Mouse (Mus musculus): ENCODE results near the gene Mia3.
"Not testable (repeated sequence)": the region's sequence is repeated elsewhere in the genome, so short reads cannot be mapped to it uniquely, and the experiment has no call there.

The Mia3 gene

DNA sequence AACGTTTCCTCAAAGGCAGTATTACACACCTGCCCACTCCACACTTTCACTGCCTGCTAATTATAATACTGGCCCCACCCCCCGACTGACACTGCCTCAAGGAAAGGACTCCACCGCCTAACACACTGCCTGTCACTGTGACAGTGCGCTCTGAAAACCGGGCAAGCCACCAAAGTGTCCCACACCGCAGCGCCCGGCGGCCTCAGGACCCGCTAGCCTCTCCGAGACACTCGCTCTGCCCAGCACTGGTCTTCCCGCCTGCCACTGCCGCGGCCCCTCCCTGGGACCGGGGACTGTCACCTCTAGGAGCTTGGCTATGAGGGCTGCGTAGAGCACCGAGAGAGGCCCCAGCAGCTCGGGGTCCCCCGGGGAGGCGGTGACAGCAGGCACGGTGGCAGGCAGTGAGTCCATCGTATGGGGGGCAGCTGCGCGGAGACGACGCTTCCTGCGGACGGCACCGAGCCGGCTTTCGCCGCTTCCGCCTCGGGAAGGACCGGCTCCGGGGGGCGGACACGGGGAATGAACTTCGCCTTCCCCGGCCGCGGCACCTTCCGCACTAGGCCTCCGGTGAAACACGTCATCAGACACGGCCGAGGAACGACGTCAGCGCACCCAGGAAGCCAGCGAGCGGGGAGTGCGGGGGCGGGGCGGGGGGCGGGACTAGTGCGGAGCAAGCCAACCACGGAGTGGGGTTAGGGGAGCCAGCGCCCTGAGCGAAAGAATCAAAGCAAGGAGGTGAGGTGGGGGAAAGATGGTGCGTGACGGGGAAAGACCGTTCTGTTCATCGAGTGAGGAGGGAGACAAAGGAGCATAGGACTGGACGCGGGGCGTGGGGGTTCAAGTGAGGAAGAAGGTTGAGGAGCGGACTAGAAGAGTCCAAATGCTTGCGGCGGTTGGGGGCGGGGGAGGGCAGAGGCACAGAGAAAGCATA, 24.2 kb downstream of the Mia3 start:
- DNase-seq (ENCODE audit: low spot score): peak; percentile 91

DNA sequence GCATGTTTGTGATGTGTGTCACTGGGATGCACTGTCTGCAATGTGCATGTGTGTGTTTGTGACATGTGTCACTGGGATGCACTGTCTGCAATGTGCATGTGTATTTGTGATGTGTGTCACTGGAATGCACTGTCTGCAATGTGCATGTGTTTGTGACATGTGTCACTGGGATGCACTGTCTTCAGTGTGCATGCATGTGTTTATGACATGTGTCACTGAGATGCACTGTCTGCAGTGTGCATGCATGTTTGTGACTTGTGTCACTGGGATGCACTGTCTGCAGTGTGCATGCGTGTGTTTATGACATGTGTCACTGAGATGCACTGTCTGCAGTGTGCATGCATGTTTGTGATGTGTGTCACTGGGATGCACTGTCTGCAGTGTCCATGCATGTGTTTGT, 26.5 kb downstream of the Mia3 start:
- DNase-seq (ENCODE audit: low spot score): not testable (repeated sequence)

GRCm38 (mm10) chr1:183327171-183327570, 42.2 kb downstream of the Mia3 start:
- DNase-seq (ENCODE audit: low spot score): no peak

DNA sequence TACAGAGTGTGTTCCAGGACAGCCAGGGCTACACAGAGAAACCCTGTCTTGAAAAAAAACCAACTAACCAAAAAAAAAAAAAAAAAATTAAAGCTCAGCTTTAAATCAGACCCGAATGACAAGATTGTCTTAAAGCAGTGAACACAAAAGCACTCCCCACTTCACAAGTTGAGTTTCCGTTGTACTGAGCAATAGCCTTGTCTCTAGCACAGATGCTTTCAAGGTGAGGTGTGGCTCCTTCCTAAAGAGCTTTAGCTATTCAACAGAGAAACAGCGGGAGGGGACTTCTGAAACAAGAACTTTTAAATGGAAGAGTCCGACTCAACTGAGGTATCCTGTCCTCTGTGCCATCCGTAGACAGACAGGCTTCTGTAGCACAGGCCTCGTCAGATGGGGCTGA, 44.9 kb downstream of the Mia3 start:
- DNase-seq (ENCODE audit: low spot score): no peak

GRCm38 (mm10) chr1:183323923-183324322, 45.4 kb downstream of the Mia3 start:
- DNase-seq (ENCODE audit: low spot score): no peak

GRCm38 (mm10) chr1:183322496-183322895, 46.9 kb downstream of the Mia3 start:
- DNase-seq (ENCODE audit: low spot score): not testable (repeated sequence)

GRCm38 (mm10) chr1:183320708-183321107, 48.6 kb downstream of the Mia3 start:
- no peak for DNase-seq (ENCODE audit: low spot score)

DNA sequence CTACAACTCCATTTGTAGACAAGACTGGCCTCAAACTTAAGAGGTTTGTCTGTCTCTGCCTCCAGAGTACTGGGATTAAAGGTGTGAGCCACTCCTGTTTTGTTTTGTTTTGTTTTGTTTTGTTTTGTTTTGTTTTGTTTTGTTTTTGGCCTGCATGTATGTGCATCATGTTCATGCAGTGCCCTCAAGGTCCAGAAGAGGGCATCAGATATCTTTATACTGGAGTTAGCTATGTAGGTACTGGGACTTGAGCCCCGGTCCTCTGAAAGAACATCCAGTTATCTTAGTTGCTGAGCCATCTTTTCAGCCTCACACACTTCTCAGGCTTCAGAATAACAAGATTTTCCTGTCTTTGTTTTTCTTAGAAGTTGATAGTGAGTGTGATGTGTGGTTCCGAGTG, 53.6 kb downstream of the Mia3 start:
- no peak for DNase-seq (ENCODE audit: low spot score)

DNA sequence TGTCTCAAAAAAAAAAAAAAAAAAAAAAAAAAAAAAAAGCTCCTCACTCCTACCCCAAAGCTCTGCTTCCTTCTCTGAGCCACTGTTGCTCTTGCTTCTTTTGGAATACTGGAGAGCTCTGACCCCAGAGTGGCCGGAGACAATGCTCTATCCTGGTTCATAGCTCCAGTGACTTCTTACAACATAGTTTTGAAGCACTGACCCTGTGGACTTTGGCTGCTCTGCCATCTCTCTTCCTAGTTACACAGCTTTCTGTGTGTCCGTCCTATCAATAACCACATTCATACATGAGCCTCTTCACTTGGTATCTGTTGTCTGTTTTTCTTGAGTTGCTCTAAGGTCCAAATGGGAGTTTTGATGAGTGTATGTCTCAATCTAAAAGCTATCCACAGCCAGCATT, 57.3 kb downstream of the Mia3 start:
- DNase-seq (ENCODE audit: low spot score): no peak

GRCm38 (mm10) chr1:183309601-183310000, 59.8 kb downstream of the Mia3 start:
- DNase-seq (ENCODE audit: low spot score): not testable (repeated sequence)

GRCm38 (mm10) chr1:183308476-183308875, 60.9 kb downstream of the Mia3 start:
- DNase-seq (ENCODE audit: low spot score): no peak

- DNase-seq (ENCODE audit: low spot score): no peak
These were observed 61.8 kb downstream of the Mia3 start for GRCm38 (mm10) chr1:183307555-183307954.

DNA sequence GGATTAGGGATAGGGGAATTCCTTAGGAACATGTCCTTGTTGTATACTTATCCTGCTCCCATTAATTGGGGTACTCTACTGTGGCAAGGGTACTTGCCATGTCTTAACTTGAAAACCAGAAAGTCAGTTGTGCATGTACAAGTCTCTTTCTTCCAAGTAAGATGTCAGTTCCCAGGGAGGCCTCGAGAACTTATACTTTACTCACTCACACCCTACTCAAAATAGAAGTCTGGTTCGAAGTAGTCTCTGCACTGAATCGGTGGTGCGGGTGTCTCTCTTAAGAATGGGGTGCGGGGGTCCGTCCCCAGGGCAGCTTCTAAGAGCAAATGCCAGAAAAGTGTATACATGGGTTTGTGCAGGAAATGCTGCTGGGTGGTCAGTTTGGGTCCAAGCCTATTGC, 70.2 kb downstream of the Mia3 start:
- peak; percentile 97 for DNase-seq (ENCODE audit: low spot score)

GRCm38 (mm10) chr1:183297886-183298489, 71.4 kb downstream of the Mia3 start:
- peak; percentile 76 for DNase-seq (ENCODE audit: low spot score)

GRCm38 (mm10) chr1:183297473-183297885, 71.9 kb downstream of the Mia3 start:
- DNase-seq (ENCODE audit: low spot score): peak; percentile 63

- DNase-seq (ENCODE audit: low spot score): peak; percentile 86
These were observed 72.4 kb downstream of the Mia3 start, which contains the start of gene Brox for GRCm38 (mm10) chr1:183296877-183297383. Gene Brox, minus strand, starts transcription at chr1:183297269.

DNA sequence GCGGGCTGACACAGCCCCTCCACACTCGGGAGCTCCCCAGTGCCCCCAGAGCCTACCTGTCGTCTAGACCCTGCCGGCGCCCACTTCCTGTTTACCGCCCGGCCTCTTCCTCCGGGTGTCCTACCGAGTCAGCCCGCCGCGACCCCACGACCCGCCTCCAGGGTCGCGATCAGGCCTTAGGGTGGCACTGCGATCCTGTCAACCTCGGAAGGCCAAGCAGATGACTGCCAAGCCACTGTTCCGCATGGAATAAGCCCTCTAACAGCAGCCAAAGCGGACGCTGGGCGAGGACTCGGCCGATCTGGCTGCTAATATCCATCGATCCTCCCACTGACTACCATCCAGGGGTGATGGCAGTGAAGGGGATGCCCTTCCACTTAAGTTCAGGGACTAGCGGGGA, 72.9 kb downstream of the Mia3 start, which contains the start of gene Aida:
TSS of gene Aida (plus strand) at position 126 of the 400 bp plus-strand sequence.
- DNase-seq (ENCODE audit: low spot score): no peak

GRCm38 (mm10) chr1:183289576-183289975, 79.8 kb downstream of the Mia3 start:
- DNase-seq (ENCODE audit: low spot score): no peak

- no peak for DNase-seq (ENCODE audit: low spot score)
These were observed 81.0 kb downstream of the Mia3 start for GRCm38 (mm10) chr1:183288351-183288750.
